Mouse (Mus musculus): Measurements from ENCODE around the gene Brd3os. TPM values are rescaled to one million over a fixed set of nuclear protein-coding genes. Genes with fewer than 3 reads are reported as not detected.

Brd3os gene
- polyA plus RNA-seq, 1 experiment from 2014 or later, result 18.4 TPM

DNA sequence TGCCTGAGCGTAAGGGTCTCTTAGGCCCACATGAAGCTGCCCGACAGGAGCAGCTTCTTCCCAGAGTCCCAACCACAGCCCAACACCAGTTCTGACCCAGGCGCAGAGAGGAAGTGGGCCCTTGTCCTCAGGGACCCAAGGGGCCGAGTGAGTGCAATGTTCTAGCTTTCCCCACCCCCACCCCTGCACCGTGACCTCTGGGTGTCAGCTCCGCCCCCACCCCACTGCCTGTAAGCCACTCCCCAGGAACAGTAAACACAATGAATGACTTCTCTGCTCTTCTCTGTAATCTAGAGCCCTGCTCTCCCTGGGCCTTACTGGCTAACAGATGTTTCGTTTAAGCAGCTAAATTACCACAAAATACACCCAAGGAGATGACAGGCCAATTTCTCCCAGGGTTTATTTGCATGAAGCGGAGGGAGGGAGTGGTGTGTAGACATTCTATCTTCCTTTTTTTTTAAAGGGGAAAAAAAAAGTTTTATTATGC lies 30.4 kb upstream of the Brd3os start:
- Histone ChIP-seq H3K4me3 (replicated peaks) (no peak overlapping the region), H3K27me3 (no peaks in the 10 kb centered on the region), H3K27ac (peak overlapping the region; percentile 70), H3K9ac (no peak overlapping the region), H3K4me2 (0 out of 2 replicates have a peak overlapping the region, but pooled peaks have one; percentile 1), H3K9me3 (no peaks in the 10 kb centered on the region), H3K36me3 (replicated peaks) (no peaks in the 10 kb centered on the region), H3K4me1 (peaks cover 87% of the 10 kb centered on the region)
- WGBS, result 21% methylated on average over 8 of the region's 8 CpGs
- peak; percentile 48; the same call in 1 of the 2 replicates for ATAC-seq (ENCODE audit: low FRiP score)

DNA sequence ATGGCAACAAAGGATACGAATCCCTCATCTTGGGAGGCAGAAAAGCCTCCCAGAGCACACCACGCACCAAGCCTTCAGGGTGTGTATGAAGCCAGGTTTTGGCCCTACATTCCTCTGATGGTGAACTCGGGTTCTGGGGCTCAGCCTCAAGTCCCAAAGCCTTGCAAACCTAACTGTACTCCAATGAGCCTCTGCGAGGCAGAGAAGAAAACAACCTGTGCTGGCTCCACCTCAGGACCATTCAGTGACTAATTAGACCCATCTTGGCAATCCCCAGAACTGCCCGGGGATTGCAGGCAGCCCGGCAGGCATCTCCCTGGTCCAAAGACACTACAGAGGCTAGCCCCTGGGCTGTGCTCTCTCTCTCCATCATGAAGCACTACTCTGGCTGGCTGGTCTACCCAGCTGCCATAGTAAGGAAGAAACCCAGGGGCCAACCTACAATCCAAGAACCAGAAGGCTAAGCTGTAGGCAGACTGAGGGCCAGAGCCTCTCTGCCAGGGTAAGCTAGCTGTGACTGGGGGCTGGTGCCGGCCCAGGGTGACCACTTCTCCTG lies 29.8 kb upstream of the Brd3os start:
- WGBS, result 11% methylated on average over 7 of the region's 7 CpGs
- H3K9ac ChIP-seq, result no peak overlapping the region
- no peaks in the 10 kb centered on the region for H3K36me3 ChIP-seq (replicated peaks)
- peak overlapping the region; percentile 70 for H3K27ac ChIP-seq
- no peaks in the 10 kb centered on the region for H3K27me3 ChIP-seq
- H3K4me3 ChIP-seq (replicated peaks), result no peak overlapping the region
- no peaks in the 10 kb centered on the region for H3K9me3 ChIP-seq
- peaks cover 87% of the 10 kb centered on the region for H3K4me1 ChIP-seq
- H3K4me2 ChIP-seq, result 0 out of 2 replicates have a peak overlapping the region, but pooled peaks have one; percentile 1
- no peak for ATAC-seq (ENCODE audit: low FRiP score)

DNA sequence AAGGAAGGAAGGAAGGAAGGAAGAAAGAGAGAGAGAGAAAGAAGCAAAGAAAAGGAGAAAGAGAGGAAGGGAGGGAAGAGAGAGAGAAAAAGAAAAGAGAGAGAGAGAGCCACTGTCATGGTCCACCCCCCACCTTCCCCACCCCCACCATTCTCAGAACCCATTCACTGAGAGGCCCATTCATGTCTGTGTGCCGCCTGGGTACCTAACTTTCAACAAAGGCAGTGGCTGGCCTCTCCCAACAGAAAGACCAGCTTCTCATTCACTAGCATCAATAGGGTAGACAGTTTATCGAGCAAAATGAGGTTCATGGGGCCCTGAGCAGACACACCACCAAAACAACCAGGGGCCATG lies 28.6 kb upstream of the Brd3os start:
- H3K4me3 ChIP-seq (replicated peaks), result no peak overlapping the region

DNA sequence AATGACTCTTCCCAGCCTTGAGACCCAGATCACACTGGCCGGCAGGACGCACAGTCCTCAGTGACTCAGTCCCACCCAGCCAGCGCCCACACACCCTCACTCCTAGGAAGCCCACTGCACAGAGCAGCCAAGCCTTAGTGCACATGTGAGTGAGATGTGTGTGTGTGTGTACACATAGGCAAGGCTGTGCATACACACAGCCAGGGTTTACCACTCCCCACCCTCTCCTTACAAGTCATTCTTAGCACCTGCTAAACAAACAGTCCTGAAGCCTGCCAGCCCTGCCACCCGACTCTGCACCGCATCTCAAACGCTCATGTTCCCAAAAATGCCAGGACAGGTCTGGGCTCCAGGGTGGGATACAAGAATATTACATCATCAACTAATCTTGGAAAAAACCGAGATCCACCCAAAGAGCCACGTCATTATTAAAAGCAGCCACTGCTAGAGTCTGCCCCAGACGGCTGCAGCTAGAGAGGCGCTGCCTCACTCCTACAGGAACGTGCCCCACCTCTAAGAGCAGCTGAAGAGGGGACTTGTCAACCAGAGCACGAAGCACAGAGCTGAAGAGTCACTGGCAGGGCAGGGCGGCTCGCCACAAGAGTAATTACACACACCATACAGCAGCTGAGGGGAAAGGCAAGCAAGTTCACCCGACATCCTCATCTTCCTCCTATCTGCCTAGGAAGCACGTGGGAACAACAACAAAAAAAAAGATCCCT lies 28.0 kb upstream of the Brd3os start:
- no peaks in the 10 kb centered on the region for H3K27me3 ChIP-seq
- peaks cover 89% of the 10 kb centered on the region for H3K4me1 ChIP-seq
- no peaks in the 10 kb centered on the region for H3K36me3 ChIP-seq (replicated peaks)
- 12% methylated on average over 16 of the region's 16 CpGs for WGBS
- H3K9ac ChIP-seq, result peak overlapping the region; percentile 42
- H3K27ac ChIP-seq, result peak overlapping the region; percentile 89
- peak overlapping the region; percentile 40 for H3K4me2 ChIP-seq
- no peak overlapping the region for H3K4me3 ChIP-seq (replicated peaks)
- no peaks in the 10 kb centered on the region for H3K9me3 ChIP-seq
- ATAC-seq (ENCODE audit: low FRiP score), result peak; percentile 81

More for the DNA sequence above, 28.6 kb upstream of the Brd3os start:
- Histone ChIP-seq H3K27me3 (no peaks in the 10 kb centered on the region), H3K9me3 (no peaks in the 10 kb centered on the region), H3K4me2 (peak overlapping the region; percentile 40), H3K4me1 (peaks cover 88% of the 10 kb centered on the region), H3K27ac (peak overlapping the region; percentile 89), H3K9ac (peak overlapping the region; percentile 42), H3K36me3 (replicated peaks) (no peaks in the 10 kb centered on the region)
- WGBS, result 0% methylated on average over 2 of the region's 2 CpGs
- ATAC-seq (ENCODE audit: low FRiP score), result no peak

DNA sequence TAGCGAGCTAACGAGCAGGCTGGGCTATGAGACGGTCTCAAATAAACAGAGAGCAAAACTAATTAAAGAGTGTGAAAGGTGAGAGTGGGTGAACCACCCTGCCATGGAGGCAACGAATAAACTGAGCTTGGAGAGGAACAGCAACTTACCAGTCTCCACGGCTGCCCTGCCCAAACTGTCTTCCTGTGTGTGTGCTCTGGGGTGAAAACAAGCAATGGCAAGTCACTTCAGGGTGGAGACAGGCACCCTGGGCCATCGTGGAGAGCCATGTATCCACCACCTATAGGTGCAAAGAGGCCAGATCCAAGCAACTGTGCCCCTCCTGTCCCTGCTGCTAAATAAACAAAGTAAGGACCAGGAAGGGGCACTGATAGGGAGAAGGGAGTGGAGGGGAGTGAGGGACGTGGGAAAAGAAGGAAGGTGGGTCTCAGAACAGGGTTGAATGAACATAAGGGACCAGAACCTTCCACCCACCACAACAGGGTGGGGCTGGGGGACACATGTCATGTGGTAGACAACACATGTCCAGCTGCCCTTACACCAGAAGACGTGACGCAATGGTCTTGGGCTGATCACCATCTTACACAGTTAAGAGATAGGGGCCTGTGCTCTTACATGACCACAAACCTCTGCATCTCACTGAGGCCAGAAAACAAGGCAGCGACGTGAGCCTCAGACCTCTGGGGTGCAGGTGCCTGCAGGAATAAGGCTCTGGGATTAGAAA lies 26.9 kb upstream of the Brd3os start:
- H3K9ac ChIP-seq, result no peak overlapping the region
- H3K4me3 ChIP-seq (replicated peaks), result no peak overlapping the region
- H3K27me3 ChIP-seq, result no peaks in the 10 kb centered on the region
- ATAC-seq (ENCODE audit: low FRiP score), result no peak
- peak overlapping the region; percentile 89 for H3K27ac ChIP-seq
- no peaks in the 10 kb centered on the region for H3K36me3 ChIP-seq (replicated peaks)
- H3K9me3 ChIP-seq, result no peaks in the 10 kb centered on the region
- peaks cover 93% of the 10 kb centered on the region for H3K4me1 ChIP-seq
- H3K4me2 ChIP-seq, result 0 out of 2 replicates have a peak overlapping the region, but pooled peaks have one; percentile 40
- WGBS, result 62% methylated on average over 11 of the region's 11 CpGs

DNA sequence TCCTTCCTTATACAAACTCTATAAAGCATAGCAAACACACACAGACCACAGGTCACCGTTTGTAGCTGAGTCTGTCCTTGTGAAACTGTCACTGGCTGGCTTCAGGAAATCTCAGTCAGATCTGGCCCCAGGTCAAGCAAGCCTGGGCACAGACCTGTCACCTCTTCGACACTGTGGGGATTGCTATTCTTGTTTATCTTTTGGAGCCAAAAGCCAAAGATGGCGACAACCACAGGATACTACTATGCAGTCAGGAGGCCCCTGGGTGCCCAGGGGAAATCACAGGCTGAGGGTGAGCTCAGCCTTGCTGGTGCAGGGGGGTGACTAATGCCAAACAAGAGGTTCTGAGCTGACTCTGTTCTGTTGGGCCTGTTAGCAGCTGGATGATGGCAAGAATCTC lies 25.7 kb upstream of the Brd3os start:
- H3K4me3 ChIP-seq (replicated peaks), result no peak overlapping the region
- WGBS, result 69% methylated on average over 3 of the region's 3 CpGs
- H3K9me3 ChIP-seq, result no peaks in the 10 kb centered on the region
- H3K4me2 ChIP-seq, result no peak overlapping the region
- ATAC-seq (ENCODE audit: low FRiP score), result no peak
- no peak overlapping the region for H3K9ac ChIP-seq
- H3K27me3 ChIP-seq, result no peaks in the 10 kb centered on the region
- no peaks in the 10 kb centered on the region for H3K36me3 ChIP-seq (replicated peaks)
- no peak overlapping the region for H3K27ac ChIP-seq
- H3K4me1 ChIP-seq, result peaks cover 91% of the 10 kb centered on the region

DNA sequence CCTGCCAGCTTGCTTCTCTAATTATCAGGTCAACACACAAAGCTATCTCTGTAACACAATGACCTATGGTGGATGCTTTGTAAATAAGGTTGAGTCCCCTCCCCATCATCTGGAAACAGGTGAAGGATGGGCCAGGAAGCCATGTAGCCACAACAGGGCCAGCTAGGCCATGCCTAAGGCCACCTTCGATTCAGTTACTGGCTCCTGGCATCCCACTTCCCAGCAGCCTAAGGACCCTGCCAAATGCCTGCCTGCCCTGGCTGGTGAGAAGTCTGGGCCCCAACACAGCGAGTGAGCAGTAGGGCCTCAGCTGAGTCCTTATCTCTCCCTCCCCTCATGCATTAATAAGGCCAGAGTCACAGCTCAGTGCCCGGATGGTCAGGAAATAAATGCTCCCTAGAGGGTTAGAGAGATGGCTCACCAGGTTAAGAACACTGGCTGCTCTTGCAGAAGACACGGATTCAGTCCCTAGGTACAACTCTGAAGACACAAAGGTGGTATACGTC lies 24.4 kb upstream of the Brd3os start:
- ATAC-seq (ENCODE audit: low FRiP score), result no peak
- H3K4me1 ChIP-seq, result peaks cover 90% of the 10 kb centered on the region
- H3K27ac ChIP-seq, result 0 out of 2 replicates have a peak overlapping the region, but pooled peaks have one; percentile 13
- WGBS, result 78% methylated on average over 5 of the region's 5 CpGs
- H3K4me3 ChIP-seq (replicated peaks), result no peak overlapping the region
- H3K27me3 ChIP-seq, result no peaks in the 10 kb centered on the region
- H3K36me3 ChIP-seq (replicated peaks), result no peaks in the 10 kb centered on the region
- no peak overlapping the region for H3K9ac ChIP-seq
- H3K4me2 ChIP-seq, result no peak overlapping the region
- H3K9me3 ChIP-seq, result no peaks in the 10 kb centered on the region

DNA sequence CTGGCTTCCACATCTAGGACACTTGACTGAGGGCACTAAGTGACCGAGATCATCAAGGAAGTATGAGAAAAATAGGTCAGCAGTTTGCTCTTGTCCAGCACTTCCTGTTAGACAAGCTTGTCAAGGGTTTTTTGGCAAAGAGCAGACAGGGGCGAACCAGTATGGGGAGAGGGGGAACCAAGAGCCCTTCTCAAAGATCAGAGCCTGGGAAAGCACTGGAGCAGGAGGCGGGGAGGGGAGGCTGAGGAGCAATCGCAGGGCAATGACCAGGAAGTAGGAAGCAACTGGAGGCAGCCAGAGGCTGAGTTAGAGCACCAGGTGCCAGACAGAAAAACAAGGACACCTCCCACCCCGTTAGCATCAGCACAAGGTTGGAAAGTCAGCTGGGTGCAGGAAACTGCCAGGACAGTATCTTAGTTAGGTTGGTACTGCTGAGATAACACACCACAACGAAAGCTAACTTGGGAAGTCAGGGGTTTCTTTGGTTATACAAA lies 23.5 kb upstream of the Brd3os start:
- H3K9ac ChIP-seq, result no peak overlapping the region
- peaks cover 91% of the 10 kb centered on the region for H3K4me1 ChIP-seq
- H3K9me3 ChIP-seq, result no peaks in the 10 kb centered on the region
- no peak for ATAC-seq (ENCODE audit: low FRiP score)
- no peak overlapping the region for H3K4me3 ChIP-seq (replicated peaks)
- H3K27ac ChIP-seq, result no peak overlapping the region; the same call in 1 of the 2 replicates
- 68% methylated on average over 6 of the region's 6 CpGs for WGBS
- H3K36me3 ChIP-seq (replicated peaks), result no peaks in the 10 kb centered on the region
- no peak overlapping the region for H3K4me2 ChIP-seq
- H3K27me3 ChIP-seq, result no peaks in the 10 kb centered on the region

DNA sequence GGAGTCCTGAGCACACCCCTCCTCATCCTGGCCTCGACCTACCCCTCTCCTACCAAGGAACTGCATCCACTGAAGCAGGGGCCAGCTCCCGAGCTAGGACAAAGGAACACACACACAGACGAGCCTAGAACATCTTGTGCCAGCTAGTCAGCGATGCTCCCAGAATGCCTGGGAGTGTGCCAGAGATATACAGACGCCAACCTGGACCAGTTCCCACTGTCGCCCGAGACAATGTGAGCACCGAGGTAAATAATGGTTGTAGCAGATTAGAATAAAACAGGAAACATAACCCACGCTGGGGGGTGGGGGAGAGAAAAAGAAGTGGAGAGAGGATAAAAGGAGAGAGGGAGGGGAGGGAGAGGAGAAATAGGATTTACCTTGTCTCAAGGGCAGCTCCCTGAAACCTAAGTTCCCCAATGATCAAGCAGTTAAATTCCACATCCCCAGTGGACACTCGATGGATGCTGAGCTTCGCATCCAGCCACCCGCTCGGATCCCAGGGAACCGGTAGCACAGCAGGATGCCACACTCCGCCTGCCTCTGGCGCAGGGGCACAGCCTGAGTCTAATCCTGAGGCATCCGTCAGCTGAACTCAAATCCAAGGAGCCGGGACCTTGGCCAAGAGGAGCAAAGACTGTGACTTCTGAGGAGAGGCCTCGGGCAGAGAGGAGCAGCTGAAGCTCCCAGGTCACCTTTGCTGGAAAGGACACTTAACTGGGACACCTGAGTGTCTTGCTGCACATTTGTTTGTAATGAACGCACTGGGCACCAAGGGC lies 20.6 kb upstream of the Brd3os start:
- no peak overlapping the region for H3K4me2 ChIP-seq
- WGBS, result 70% methylated on average over 20 of the region's 20 CpGs
- H3K27ac ChIP-seq, result peak overlapping the region; percentile 50; the same call in 1 of the 2 replicates
- H3K9me3 ChIP-seq, result no peaks in the 10 kb centered on the region
- H3K9ac ChIP-seq, result no peak overlapping the region
- H3K36me3 ChIP-seq (replicated peaks), result no peaks in the 10 kb centered on the region
- H3K4me3 ChIP-seq (replicated peaks), result no peak overlapping the region
- peaks cover 86% of the 10 kb centered on the region for H3K4me1 ChIP-seq
- H3K27me3 ChIP-seq, result no peaks in the 10 kb centered on the region
- ATAC-seq (ENCODE audit: low FRiP score), result no peak

DNA sequence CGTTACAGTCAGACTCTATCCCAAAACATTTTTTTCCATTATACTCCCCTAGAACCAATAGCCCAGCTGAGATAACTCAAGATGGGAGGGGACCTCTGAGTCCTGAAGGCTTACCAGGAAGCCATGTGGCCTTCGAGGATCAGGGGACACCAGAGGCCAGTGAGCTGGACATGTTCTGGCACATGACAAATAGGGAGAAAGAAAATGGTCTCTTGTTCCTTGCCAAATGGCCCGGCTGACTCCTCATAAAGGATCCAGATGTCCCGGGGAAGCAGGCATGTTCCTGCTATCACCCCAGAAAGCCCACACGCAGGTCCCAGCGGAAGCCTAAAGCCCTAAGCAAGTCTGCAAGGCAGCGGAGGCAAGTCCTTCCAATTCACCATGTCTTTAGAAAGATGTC lies 18.5 kb upstream of the Brd3os start:
- Histone ChIP-seq H3K4me1 (peaks cover 77% of the 10 kb centered on the region), H3K27ac (no peak overlapping the region), H3K9me3 (no peaks in the 10 kb centered on the region), H3K36me3 (replicated peaks) (no peaks in the 10 kb centered on the region), H3K4me2 (peak overlapping the region; percentile 99), H3K27me3 (no peaks in the 10 kb centered on the region), H3K4me3 (replicated peaks) (peak overlapping the region; percentile 68; the same call in 1 of the 2 replicates), H3K9ac (no peak overlapping the region)
- no peak for ATAC-seq (ENCODE audit: low FRiP score)
- WGBS, result 85% methylated on average over 7 of the region's 7 CpGs

DNA sequence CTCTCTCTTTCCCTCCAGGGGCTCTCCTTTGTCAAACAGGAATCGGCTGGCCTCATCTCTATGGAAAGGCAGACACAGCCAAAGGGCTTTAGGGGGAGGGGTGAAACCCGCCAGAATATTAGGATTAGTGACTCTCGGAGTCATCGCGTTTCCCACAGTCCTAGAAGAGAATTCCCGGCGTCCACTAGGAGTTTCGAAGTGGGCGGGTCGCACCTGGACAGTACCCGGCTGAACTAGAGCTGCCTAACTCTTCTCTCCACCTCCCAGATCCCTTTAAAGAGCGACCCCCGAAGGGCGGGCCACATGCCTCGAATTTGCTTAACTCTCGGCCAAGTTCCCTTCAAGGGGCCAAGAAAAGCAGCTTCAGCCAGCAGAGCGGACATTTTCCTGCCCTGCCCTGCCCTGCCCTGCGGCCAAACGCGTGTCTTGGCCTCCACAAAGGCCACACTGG lies 16.9 kb upstream of the Brd3os start:
- peaks cover 62% of the 10 kb centered on the region for H3K4me1 ChIP-seq
- peak overlapping the region; percentile 90 for H3K9ac ChIP-seq
- WGBS, result under 1% methylated on average over 20 of the region's 20 CpGs
- no peak for ATAC-seq (ENCODE audit: low FRiP score)
- no peaks in the 10 kb centered on the region for H3K9me3 ChIP-seq
- no peaks in the 10 kb centered on the region for H3K27me3 ChIP-seq
- no peaks in the 10 kb centered on the region for H3K36me3 ChIP-seq (replicated peaks)
- H3K27ac ChIP-seq, result peak overlapping the region; percentile 83
- peak overlapping the region; percentile 68 for H3K4me3 ChIP-seq (replicated peaks)
- H3K4me2 ChIP-seq, result peak overlapping the region; percentile 99
